Mouse (Mus musculus) midbrain, postnatal 0 days (tissue): ENCODE measurements around the gene Rpl12. TPM values are rescaled to one million over a fixed set of nuclear protein-coding genes. Genes with fewer than 3 reads are reported as not detected.
A peak's percentile ranks its signal among the peaks of the same experiment; 100 is the strongest.

Source experiments
- ATAC-seq: fragments of 200-750 bp; cut with Nextera tagmentation; 2 replicates; pipeline ENCODE4 v1.8.0; 2017; ENCODE audit warnings: moderate number of reproducible peaks, mild to moderate bottlenecking, moderate TSS enrichment, moderate library complexity; ENCODE audit not compliant: low FRiP score
- DNase-seq: peaks from one replicate; pipeline ENCODE4 v3.0.0-alpha.2; 2015; ENCODE audit warnings: low spot score
- H3K27ac ChIP-seq: fragments of 300-500 bp; sonication (generic); 2 replicates; pipeline ENCODE4 v1.5.1; 2014; ENCODE audit warnings: low read depth, mild to moderate bottlenecking, low read length, mixed read lengths
- H3K27me3 ChIP-seq: fragments of 300-500 bp; sonication (generic); 2 replicates; pipeline ENCODE4 v1.6.1; 2014; ENCODE audit warnings: low read length, control low read depth, mixed read lengths; ENCODE audit not compliant: insufficient read depth
- H3K36me3 ChIP-seq: fragments of 300-500 bp; sonication (generic); 2 replicates; pipeline ENCODE4 v1.6.1; 2014; ENCODE audit warnings: low read length, control low read depth, mixed read lengths; ENCODE audit not compliant: insufficient read depth
- H3K4me1 ChIP-seq: fragments of 300-500 bp; sonication (generic); 2 replicates; pipeline ENCODE4 v1.6.1; 2014; ENCODE audit warnings: mild to moderate bottlenecking, control low read depth, antibody characterized with exemption, low read length, mixed read lengths; ENCODE audit not compliant: insufficient read depth
- H3K4me2 ChIP-seq: fragments of 300-500 bp; sonication (generic); 2 replicates; pipeline ENCODE4 v1.6.1; 2014; ENCODE audit warnings: low read depth, mild to moderate bottlenecking, low read length, mixed read lengths; ENCODE audit not compliant: poor library complexity, severe bottlenecking
- H3K4me3 ChIP-seq: fragments of 300-500 bp; sonication (generic); 2 replicates; pipeline ENCODE4 v1.5.1; 2014; ENCODE audit warnings: low read depth, mild to moderate bottlenecking, low read length, moderate library complexity
- H3K9ac ChIP-seq: fragments of 300-500 bp; sonication (generic); replicated peaks from 2 replicates; pipeline ENCODE4 v1.6.1; 2014; ENCODE audit warnings: mild to moderate bottlenecking, low read length, moderate library complexity, mixed read lengths; ENCODE audit not compliant: poor library complexity, severe bottlenecking
- H3K9me3 ChIP-seq: fragments of 300-500 bp; sonication (generic); 2 replicates; pipeline ENCODE4 v1.6.1; 2016; ENCODE audit warnings: low read length, control low read depth
- CTCF ChIP-seq: IDR thresholded peaks from 2 replicates; pipeline ENCODE4 v1.5.1; 2016; ENCODE audit warnings: antibody characterized with exemption, mild to moderate bottlenecking
- WGBS: fragments of 180-500 bp; shearing (Covaris S2); extraction: QIAGEN DNeasy Blood & Tissue Kit; methylation state at CpG from one replicate; pipeline ENCODE4 v1.1.7; 2014; 5-methylcytosine and 5-hydroxymethylcytosine counted together
- polyA plus RNA-seq: library from polyadenylated mRNA; unstranded; fragments of >200 nt; fragmentation: Nextera tagmentation; extraction: Ambion mirVana; gene quantifications from 2 replicates; pipeline ENCODE4 v1.2.1, GENCODE M21; 2015
- total RNA-seq: library from RNA; depleted of rRNA; stranded (reverse); fragments of >200 nt; gene quantifications from 2 replicates; pipeline ENCODE4 v1.2.3, GENCODE M21; 2014

Gene Rpl12
- total and polyA plus RNA-seq, 2 experiments from 2014 or later: 102 to 196 TPM

- H3K9me3 ChIP-seq: no peaks in the 10 kb centered on the region
- H3K27me3 ChIP-seq: no peaks in the 10 kb centered on the region
- ATAC-seq: no peak
- WGBS: 47% methylated on average over 13 of the region's 13 CpGs
- no peak for DNase-seq
- no peaks in the 10 kb centered on the region for H3K4me1 ChIP-seq
- H3K27ac ChIP-seq: no peak overlapping the region
- H3K9ac ChIP-seq: no peak overlapping the region
- H3K4me2 ChIP-seq: no peak overlapping the region
- TF ChIP-seq CTCF: peak; percentile 73
- peaks cover 24% of the 10 kb centered on the region for H3K36me3 ChIP-seq
- no peak overlapping the region for H3K4me3 ChIP-seq
Observed at GRCm38 (mm10) chr2:32990167-32990832, 28.9 kb downstream of the Rpl12 start.

DNA sequence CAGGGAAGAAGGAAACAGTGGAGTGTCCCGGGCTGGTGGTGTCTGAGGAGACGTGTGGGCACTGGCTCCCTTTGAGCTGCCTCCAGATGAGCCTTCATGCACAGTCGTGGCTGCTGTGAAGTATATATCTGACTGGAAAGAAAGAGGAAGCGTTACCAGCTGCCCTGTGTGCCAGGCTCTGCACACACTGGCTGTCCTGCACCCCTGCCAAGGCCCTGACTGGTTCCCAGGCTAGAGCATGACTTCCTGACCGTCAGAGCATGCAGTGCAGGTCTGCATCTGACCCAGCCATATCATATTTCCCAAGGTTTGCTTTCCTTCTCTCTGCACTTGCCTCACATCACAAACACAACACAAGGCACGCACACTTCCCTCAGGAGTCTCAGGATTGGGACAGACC, 30.8 kb downstream of the Rpl12 start:
- H3K4me1 ChIP-seq: no peaks in the 10 kb centered on the region
- no peak for TF ChIP-seq CTCF
- H3K27me3 ChIP-seq: no peaks in the 10 kb centered on the region
- WGBS: 74% methylated on average over 6 of the region's 6 CpGs
- H3K4me2 ChIP-seq: no peak overlapping the region
- no peak overlapping the region for H3K27ac ChIP-seq
- H3K36me3 ChIP-seq: peaks cover 21% of the 10 kb centered on the region
- no peak for DNase-seq
- H3K9me3 ChIP-seq: no peaks in the 10 kb centered on the region
- H3K9ac ChIP-seq: no peak overlapping the region
- no peak overlapping the region for H3K4me3 ChIP-seq
- ATAC-seq: no peak

- DNase-seq: no peak
- TF ChIP-seq CTCF: no peak
- H3K27me3 ChIP-seq: no peaks in the 10 kb centered on the region
- H3K4me1 ChIP-seq: no peaks in the 10 kb centered on the region
- H3K9me3 ChIP-seq: no peaks in the 10 kb centered on the region
- H3K36me3 ChIP-seq: peaks cover 24% of the 10 kb centered on the region
- no peak overlapping the region for H3K27ac ChIP-seq
- 59% methylated on average over 6 of the region's 6 CpGs for WGBS
- no peak overlapping the region for H3K4me2 ChIP-seq
- no peak overlapping the region for H3K4me3 ChIP-seq
- no peak for ATAC-seq
- H3K9ac ChIP-seq: no peak overlapping the region
Observed at GRCm38 (mm10) chr2:32997081-32997480, 35.7 kb downstream of the Rpl12 start.

DNA sequence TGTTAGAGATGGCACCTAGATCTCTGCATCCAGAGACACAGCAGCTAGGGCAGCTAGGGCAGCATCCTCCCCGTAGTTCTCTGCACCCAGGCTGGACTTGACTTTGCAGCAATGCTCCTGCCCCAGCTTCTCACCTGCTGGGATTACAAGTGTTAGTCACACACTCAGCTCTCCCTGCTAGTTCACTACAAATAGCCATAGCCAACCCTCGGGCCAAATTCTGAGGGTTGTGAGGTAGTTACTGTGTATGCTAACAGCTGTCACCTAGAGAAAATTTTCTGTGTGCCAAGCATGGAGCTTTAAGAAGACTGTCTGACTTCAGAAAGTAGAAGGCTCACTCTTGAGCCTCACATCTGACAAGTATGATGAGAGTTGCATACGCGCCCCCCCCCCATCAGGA, 36.4 kb downstream of the Rpl12 start:
- Histone ChIP-seq H3K27ac (no peak overlapping the region), H3K27me3 (no peaks in the 10 kb centered on the region), H3K4me3 (no peak overlapping the region), H3K9ac (no peak overlapping the region), H3K36me3 (peaks cover 27% of the 10 kb centered on the region), H3K9me3 (no peaks in the 10 kb centered on the region), H3K4me2 (no peak overlapping the region), H3K4me1 (no peaks in the 10 kb centered on the region)
- ATAC-seq (no peak), DNase-seq (no peak)
- no peak for TF ChIP-seq CTCF
- WGBS: 87% methylated on average over 4 of the region's 4 CpGs

DNA sequence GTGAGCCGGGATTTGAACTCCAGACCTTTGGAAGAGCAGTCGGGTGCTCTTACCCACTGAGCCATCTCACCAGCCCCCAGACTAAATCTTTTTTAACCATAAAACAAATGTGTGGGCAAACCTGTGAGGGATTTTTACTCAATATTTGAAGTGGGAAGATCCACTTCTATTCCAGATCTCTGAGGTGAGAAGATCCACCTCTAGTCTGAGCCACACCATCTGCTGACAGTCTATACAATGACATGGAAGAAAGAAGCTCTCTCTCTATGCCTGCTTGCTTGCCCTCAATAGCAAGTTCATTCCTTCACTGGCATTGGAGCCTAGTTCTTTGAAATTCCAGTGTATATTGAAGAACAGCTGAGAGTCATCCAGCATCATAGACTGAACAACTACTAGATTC, 38.4 kb downstream of the Rpl12 start:
- no peaks in the 10 kb centered on the region for H3K9me3 ChIP-seq
- H3K9ac ChIP-seq: no peak overlapping the region
- H3K4me1 ChIP-seq: no peaks in the 10 kb centered on the region
- no peak for ATAC-seq
- no peak for DNase-seq
- H3K4me2 ChIP-seq: no peak overlapping the region
- no peaks in the 10 kb centered on the region for H3K27me3 ChIP-seq
- TF ChIP-seq CTCF: no peak
- whole genome bisulfite sequencing: 98% methylated on average over 2 of the region's 2 CpGs
- no peak overlapping the region for H3K27ac ChIP-seq
- no peak overlapping the region for H3K4me3 ChIP-seq
- peaks cover 42% of the 10 kb centered on the region for H3K36me3 ChIP-seq

DNA sequence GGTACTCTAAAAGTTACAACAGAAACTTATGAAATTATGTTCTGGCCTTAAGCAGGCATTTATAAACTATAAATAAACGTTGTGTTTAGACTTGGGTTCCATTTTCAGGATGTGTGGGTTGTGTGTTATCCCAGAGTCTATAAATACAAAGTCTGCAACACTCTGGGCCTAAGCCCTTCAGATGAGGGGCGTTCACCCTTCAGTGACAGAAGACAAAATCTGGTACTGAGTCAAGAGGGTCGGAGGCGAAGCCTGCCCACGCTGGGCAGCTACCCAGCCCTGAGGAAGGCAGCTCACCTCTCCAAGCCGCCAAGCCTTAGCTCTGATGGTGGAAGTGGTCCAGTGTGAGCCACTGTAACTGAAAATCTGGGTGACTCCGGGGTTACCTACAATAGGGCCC, 40.8 kb downstream of the Rpl12 start:
- no peak for ATAC-seq
- H3K4me3 ChIP-seq: no peak overlapping the region
- no peak for TF ChIP-seq CTCF
- H3K9ac ChIP-seq: no peak overlapping the region
- H3K27me3 ChIP-seq: no peaks in the 10 kb centered on the region
- no peak for DNase-seq
- H3K27ac ChIP-seq: no peak overlapping the region
- WGBS: 84% methylated on average over 7 of the region's 7 CpGs
- H3K9me3 ChIP-seq: no peaks in the 10 kb centered on the region
- peaks cover 49% of the 10 kb centered on the region for H3K36me3 ChIP-seq
- H3K4me2 ChIP-seq: no peak overlapping the region
- no peaks in the 10 kb centered on the region for H3K4me1 ChIP-seq
